Mouse (Mus musculus) heart, adult 2 months (tissue): ENCODE data around the gene Art2b. TPM values are rescaled to one million over a fixed set of nuclear protein-coding genes. Genes with fewer than 3 reads are reported as not detected.
"Not testable (repeated sequence)": the region's sequence is repeated elsewhere in the genome, so short reads cannot be mapped to it uniquely, and the experiment has no call there.

ENCODE experiments used
- DNase-seq, 2 experiments: peaks; one replicate each; pipeline ENCODE4 v3.0.0; 2021
- H3K27ac ChIP-seq: fragments of 200-600 bp; 2 replicates; pipeline ENCODE4 v1.8.1; 2022
- H3K27me3 ChIP-seq: fragments of 200-500 bp; 2 replicates; pipeline ENCODE4 v1.6.1; 2012; ENCODE audit warnings: mild to moderate bottlenecking, low read length, inconsistent platforms, mixed read lengths; ENCODE audit not compliant: control insufficient read depth, insufficient read depth
- H3K36me3 ChIP-seq: fragments of 200-500 bp; 2 replicates; pipeline ENCODE4 v1.6.1; 2012; ENCODE audit warnings: low read length, inconsistent platforms; ENCODE audit not compliant: control insufficient read depth, insufficient read depth
- H3K4me1 ChIP-seq: fragments of 200-500 bp; 2 replicates; pipeline ENCODE4 v1.6.1; 2011; ENCODE audit warnings: low read length; ENCODE audit not compliant: control insufficient read depth, insufficient read depth
- H3K4me3 ChIP-seq: fragments of 200-600 bp; 2 replicates; pipeline ENCODE4 v1.8.1; 2022
- H3K79me2 ChIP-seq: fragments of 200-500 bp; replicated peaks from 2 replicates; pipeline ENCODE4 v1.6.1; 2012; ENCODE audit warnings: mild to moderate bottlenecking, inconsistent platforms, low read length, moderate library complexity, mixed read lengths; ENCODE audit not compliant: control insufficient read depth, insufficient read depth
- H3K9ac ChIP-seq: fragments of 200-500 bp; 2 replicates; pipeline ENCODE4 v1.6.1; 2012; ENCODE audit warnings: low read depth, mild to moderate bottlenecking, control low read depth, inconsistent platforms, low read length, mixed read lengths
- CTCF ChIP-seq: fragments of 200-600 bp; IDR thresholded peaks from 2 replicates; pipeline ENCODE4 v1.8.1; 2022; ENCODE audit warnings: antibody characterized with exemption, mild to moderate bottlenecking, moderate library complexity
- EP300 ChIP-seq: fragments of 200-500 bp; IDR thresholded peaks from 2 replicates; pipeline ENCODE4 v1.6.1; 2011; ENCODE audit warnings: low read depth, low read length, control low read depth; ENCODE audit not compliant: insufficient read depth
- POLR2A ChIP-seq: fragments of 200-500 bp; IDR thresholded peaks from 2 replicates; pipeline ENCODE4 v1.6.1; 2011; ENCODE audit warnings: mild to moderate bottlenecking, low read depth, low read length, control low read depth; ENCODE audit not compliant: insufficient read depth
- WGBS: fragments of 180-500 bp; shearing (Covaris S2); methylation state at CpG from one replicate; pipeline ENCODE4 v1.1.7; 2018; 5-methylcytosine and 5-hydroxymethylcytosine counted together
- intact Hi-C: fragments of 180-260 bp; cut with DNase I; formaldehyde crosslinking; loops from one replicate; pipeline ENCODE4 v1.15.1; 2025
- long read RNA-seq: library from polyadenylated mRNA; stranded (forward); transcript quantifications from one replicate; pipeline ENCODE4 v2.0.0, GENCODE M21; 2021
- polyA plus RNA-seq: library from polyadenylated mRNA; depleted of rRNA; stranded (reverse); fragments of >200 nt; gene quantifications from 2 replicates; pipeline ENCODE4 v1.2.3, GENCODE M21; 2012; rRNA removed
- total RNA-seq, 2 experiments: library from RNA; stranded (reverse); gene quantifications; 2 replicates each; pipeline ENCODE4 v1.2.3; 2021

The Art2b gene
- under 1 TPM in 1 of 2 experiments, not detected in 1; 0.21 TPM for total RNA-seq
- 0.06 and 0.18 TPM in 2 replicates for polyA plus RNA-seq
- long read RNA-seq, result 0 reads

- Histone ChIP-seq H3K79me2 (no peaks in the 10 kb centered on the region), H3K36me3 (no peaks in the 10 kb centered on the region), H3K27me3 (no peaks in the 10 kb centered on the region), H3K4me3 (no peak within 1 kb of the TSS), H3K4me1 (no peaks in the 10 kb centered on the region), H3K27ac (no peak within 1 kb of the TSS), H3K9ac (no peak within 1 kb of the TSS)
- TF ChIP-seq EP300, result no peak
- DNase-seq, result no peak
- intact Hi-C loops, result no loop called here
- 86% methylated on average over 5 of the region's 5 CpGs for WGBS
Measured at GRCm38 (mm10) chr7:101585408-101585807, at the start of gene Art2b. TSS of gene Art2b (minus strand) at chr7:101585600.

DNA sequence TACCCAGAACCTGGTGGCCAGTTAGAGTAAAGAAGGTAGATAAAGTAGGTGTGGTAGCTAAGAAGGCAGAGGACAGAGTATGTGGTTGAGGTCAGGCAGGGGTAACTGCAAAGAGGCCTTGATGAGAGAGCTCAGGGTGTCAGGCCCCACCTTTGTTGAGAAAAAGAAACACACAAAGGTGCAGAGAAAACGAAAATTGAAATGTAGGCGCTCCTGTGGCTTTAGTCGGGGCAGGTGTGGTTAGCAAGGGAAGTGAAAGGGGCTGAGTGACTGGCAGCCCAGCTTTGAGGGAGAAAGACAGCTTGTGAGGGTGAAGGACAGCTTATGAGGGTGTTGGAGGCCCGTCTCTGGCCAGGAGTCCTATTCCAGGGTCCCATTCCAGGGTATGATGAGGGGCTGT is 49.1 kb upstream of the Art2b start:
- TF ChIP-seq CTCF (no peak), EP300 (no peak), POLR2A (no peak)
- H3K79me2 ChIP-seq, result no peaks in the 10 kb centered on the region
- intact Hi-C loops, result no loop called here
- no peak for DNase-seq
- H3K9ac ChIP-seq, result no peak overlapping the region
- H3K27ac ChIP-seq, result no peak overlapping the region
- H3K36me3 ChIP-seq, result no peaks in the 10 kb centered on the region
- H3K27me3 ChIP-seq, result no peaks in the 10 kb centered on the region
- 71% methylated on average over 4 of the region's 4 CpGs for WGBS
- no peak overlapping the region for H3K4me3 ChIP-seq
- H3K4me1 ChIP-seq, result no peaks in the 10 kb centered on the region

- no peaks in the 10 kb centered on the region for H3K79me2 ChIP-seq
- no peak for DNase-seq
- H3K36me3 ChIP-seq, result no peaks in the 10 kb centered on the region
- H3K27me3 ChIP-seq, result no peaks in the 10 kb centered on the region
- intact Hi-C loops, result no loop called here
- 74% methylated on average over 8 of the region's 8 CpGs for WGBS
- no peak overlapping the region for H3K9ac ChIP-seq
- no peaks in the 10 kb centered on the region for H3K4me1 ChIP-seq
- H3K27ac ChIP-seq, result no peak overlapping the region
- no peak overlapping the region for H3K4me3 ChIP-seq
- TF ChIP-seq POLR2A (no peak), CTCF (no peak), EP300 (no peak)
Measured at GRCm38 (mm10) chr7:101633629-101634177, 48.3 kb upstream of the Art2b start.

DNA sequence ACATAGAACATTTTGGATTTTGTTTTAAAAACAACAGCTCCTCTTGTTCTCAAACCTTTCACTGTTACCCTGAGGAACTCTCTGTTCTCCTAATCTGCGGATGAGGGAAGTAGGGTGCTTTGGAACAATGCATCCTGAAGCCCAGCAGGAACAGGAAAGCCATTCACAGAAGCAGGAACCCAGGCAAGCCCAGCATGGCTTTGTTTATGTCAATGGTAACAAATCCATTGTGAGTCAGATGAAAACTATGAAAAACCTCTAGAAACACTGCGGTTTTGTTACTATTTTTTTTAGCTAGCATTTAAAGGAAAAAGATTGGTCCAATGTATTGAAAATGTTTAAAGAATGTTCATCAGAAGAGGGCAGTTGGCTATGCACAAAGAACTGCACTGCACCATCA is 43.1 kb upstream of the Art2b start:
- intact Hi-C loops, result loop anchor here (10.0 kb wide), 1 partner anchor 84 kb away; no protein-coding TSS in a partner anchor
- 40% methylated on average over 2 of the region's 2 CpGs for WGBS

GRCm38 (mm10) chr7:101627166-101627565 is 41.8 kb upstream of the Art2b start:
- H3K9ac ChIP-seq, DNase-seq, H3K27ac ChIP-seq, H3K4me1 ChIP-seq, H3K27me3 ChIP-seq, H3K4me3 ChIP-seq, H3K36me3 ChIP-seq, H3K79me2 ChIP-seq: not testable (repeated sequence)
- WGBS, result 58% methylated on average over 7 of the region's 7 CpGs
- intact Hi-C loops, result loop anchor here (10.0 kb wide), 1 partner anchor 82 kb away; no protein-coding TSS in a partner anchor

More for the DNA sequence above, 43.1 kb upstream of the Art2b start:
- DNase-seq, result no peak
- Histone ChIP-seq H3K36me3 (no peaks in the 10 kb centered on the region), H3K27me3 (no peaks in the 10 kb centered on the region), H3K4me1 (no peaks in the 10 kb centered on the region), H3K4me3 (no peak overlapping the region), H3K9ac (no peak overlapping the region), H3K79me2 (no peaks in the 10 kb centered on the region), H3K27ac (no peak overlapping the region)
- TF ChIP-seq CTCF (no peak), EP300 (no peak), POLR2A (no peak)

DNA sequence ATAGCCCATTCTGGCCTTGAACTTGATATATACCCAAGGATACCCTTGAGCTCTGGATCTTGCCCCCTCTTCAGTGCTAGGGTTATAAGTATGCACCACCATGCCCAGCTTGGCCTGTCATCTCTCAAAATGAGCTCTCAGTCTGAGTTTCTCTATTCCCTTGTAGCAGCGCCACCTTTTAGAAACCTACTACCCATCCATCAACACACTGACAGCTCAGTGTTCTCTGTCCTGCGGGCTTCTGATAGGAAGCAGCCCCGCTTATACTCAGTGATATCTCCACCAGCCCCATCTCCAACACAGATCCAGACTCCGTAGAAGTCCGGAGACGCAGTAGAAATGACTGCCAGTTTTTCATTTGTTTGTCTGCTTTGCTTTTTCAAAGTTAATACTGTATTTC is 38.9 kb upstream of the Art2b start:
- Histone ChIP-seq H3K36me3 (no peaks in the 10 kb centered on the region), H3K27ac (no peak overlapping the region), H3K9ac (no peak overlapping the region), H3K4me3 (no peak overlapping the region), H3K27me3 (no peaks in the 10 kb centered on the region), H3K4me1 (no peaks in the 10 kb centered on the region), H3K79me2 (no peaks in the 10 kb centered on the region)
- TF ChIP-seq POLR2A (no peak), CTCF (no peak), EP300 (no peak)
- intact Hi-C loops, result loop anchor here (5.0 to 10.0 kb wide), 2 partner anchors 79 to 197 kb away; no protein-coding TSS in a partner anchor
- 60% methylated on average over 6 of the region's 6 CpGs for WGBS
- DNase-seq, result no peak

GRCm38 (mm10) chr7:101621861-101622260 is 36.5 kb upstream of the Art2b start:
- intact Hi-C loops, result loop anchor here (5.0 to 10.0 kb wide), 2 partner anchors 77 to 195 kb away; no protein-coding TSS in a partner anchor
- 84% methylated on average over 4 of the region's 4 CpGs for WGBS
- DNase-seq, result not testable (repeated sequence)

More at GRCm38 (mm10) chr7:101621861-101622260, 36.5 kb upstream of the Art2b start:
- not testable (repeated sequence) for H3K36me3 ChIP-seq, H3K27ac ChIP-seq, H3K9ac ChIP-seq, H3K4me1 ChIP-seq, H3K79me2 ChIP-seq, H3K4me3 ChIP-seq, H3K27me3 ChIP-seq
